Mouse (Mus musculus) hindbrain, embryonic 13.5 days (tissue): Measurements from ENCODE around the gene Rbm11. TPM values are rescaled to one million over a fixed set of nuclear protein-coding genes. Genes with fewer than 3 reads are reported as not detected.

Experiments
- polyA plus RNA-seq: library from polyadenylated mRNA; unstranded; fragments of >200 nt; fragmentation: Nextera tagmentation; extraction: Ambion mirVana; gene quantifications from 2 replicates; pipeline ENCODE4 v1.2.1, GENCODE M21; 2015

Rbm11 gene
- polyA plus RNA-seq, 1 experiment from 2014 or later = 1.9 TPM

Other genes starting within 250 kb of the Rbm11 start
- not detected in 2 replicates for gene Lipi, start 6.8 kb upstream of the Rbm11 start, polyA plus RNA-seq
- gene Hspa13, start 174.3 kb downstream of the Rbm11 start, polyA plus RNA-seq = 40.1 and 40.6 TPM in 2 replicates